Mouse (Mus musculus): ENCODE measurements around the gene Lactb. TPM values are rescaled to one million over a fixed set of nuclear protein-coding genes. Genes with fewer than 3 reads are reported as not detected.

Gene Lactb
- polyA plus RNA-seq, 1 experiment from 2014 or later: 10.9 TPM

Other genes starting within 250 kb of the Lactb start
- gene Aph1b, start 180.0 kb downstream of the Lactb start, polyA plus RNA-seq (2015; fragmentation: Nextera tagmentation; extraction: Ambion mirVana): 1.5 and 1.8 TPM in 2 replicates
- gene Gm10647, start 178.4 kb downstream of the Lactb start, polyA plus RNA-seq (2015; fragmentation: Nextera tagmentation; extraction: Ambion mirVana): 0.21 TPM in 1 of 2 replicates, not detected in the other
- gene Aph1c, start 140.8 kb downstream of the Lactb start, polyA plus RNA-seq (2015; fragmentation: Nextera tagmentation; extraction: Ambion mirVana): 2.1 and 3.5 TPM in 2 replicates
- 14.4 and 25.8 TPM in 2 replicates for gene Rab8b, start 55.8 kb downstream of the Lactb start, polyA plus RNA-seq (2015; fragmentation: Nextera tagmentation; extraction: Ambion mirVana)
- gene Rps27l, start 29.4 kb downstream of the Lactb start, polyA plus RNA-seq (2015; fragmentation: Nextera tagmentation; extraction: Ambion mirVana): 828 and 912 TPM in 2 replicates
- 88.5 and 91.4 TPM in 2 replicates for gene Tpm1, start 73.9 kb upstream of the Lactb start, polyA plus RNA-seq (2015; fragmentation: Nextera tagmentation; extraction: Ambion mirVana)

Measured in thymus, postnatal 0 days (tissue).